Mouse (Mus musculus) kidney, adult 2 months (tissue): Measurements from ENCODE around the gene Ciao2a. TPM values are rescaled to one million over a fixed set of nuclear protein-coding genes. Genes with fewer than 3 reads are reported as not detected.

ENCODE experiments used
- DNase-seq: peaks from one replicate; pipeline ENCODE4 v3.0.0; 2021
- H3K27ac ChIP-seq: fragments of 200-500 bp; 2 replicates; pipeline ENCODE4 v1.5.1; 2012; ENCODE audit warnings: low read depth, low read length, control low read depth, inconsistent platforms; ENCODE audit not compliant: insufficient read depth
- H3K27me3 ChIP-seq: fragments of 200-500 bp; replicated peaks from 2 replicates; pipeline ENCODE4 v1.6.1; 2012; ENCODE audit warnings: mild to moderate bottlenecking, moderate library complexity, low read length, inconsistent platforms; ENCODE audit not compliant: control insufficient read depth, insufficient read depth
- H3K36me3 ChIP-seq: fragments of 200-500 bp; 2 replicates; pipeline ENCODE4 v1.6.1; 2012; ENCODE audit warnings: mild to moderate bottlenecking, moderate library complexity, low read length, inconsistent platforms; ENCODE audit not compliant: control insufficient read depth, insufficient read depth
- H3K4me1 ChIP-seq: fragments of 200-500 bp; 2 replicates; pipeline ENCODE4 v1.6.1; 2011; ENCODE audit warnings: low read length; ENCODE audit not compliant: control insufficient read depth, insufficient read depth
- H3K4me3 ChIP-seq: fragments of 200-500 bp; 2 replicates; pipeline ENCODE4 v1.5.1; 2011; ENCODE audit warnings: mild to moderate bottlenecking, low read depth, low read length, control low read depth; ENCODE audit not compliant: insufficient read depth
- CTCF ChIP-seq: fragments of 200-500 bp; conservative IDR thresholded peaks from 2 replicates; pipeline ENCODE4 v1.5.1; 2011; ENCODE audit warnings: low read depth, mild to moderate bottlenecking, control low read depth, low read length, moderate library complexity, mixed read lengths; ENCODE audit not compliant: insufficient read depth, insufficient read length
- POLR2A ChIP-seq: fragments of 200-500 bp; IDR thresholded peaks from one replicate; pipeline ENCODE4 v1.6.1; 2011; ENCODE audit warnings: low read depth, low read length, control low read depth
- WGBS: fragments of 180-500 bp; shearing (Covaris S2); methylation state at CpG from one replicate; pipeline ENCODE4 v1.1.7; 2018; 5-methylcytosine and 5-hydroxymethylcytosine counted together
- polyA plus RNA-seq: library from polyadenylated mRNA; depleted of rRNA; stranded (reverse); fragments of >200 nt; gene quantifications from 2 replicates; pipeline ENCODE4 v1.2.3, GENCODE M21; 2012; rRNA removed

The Ciao2a gene
- 23.3 and 39.9 TPM in 2 replicates for polyA plus RNA-seq

DNA sequence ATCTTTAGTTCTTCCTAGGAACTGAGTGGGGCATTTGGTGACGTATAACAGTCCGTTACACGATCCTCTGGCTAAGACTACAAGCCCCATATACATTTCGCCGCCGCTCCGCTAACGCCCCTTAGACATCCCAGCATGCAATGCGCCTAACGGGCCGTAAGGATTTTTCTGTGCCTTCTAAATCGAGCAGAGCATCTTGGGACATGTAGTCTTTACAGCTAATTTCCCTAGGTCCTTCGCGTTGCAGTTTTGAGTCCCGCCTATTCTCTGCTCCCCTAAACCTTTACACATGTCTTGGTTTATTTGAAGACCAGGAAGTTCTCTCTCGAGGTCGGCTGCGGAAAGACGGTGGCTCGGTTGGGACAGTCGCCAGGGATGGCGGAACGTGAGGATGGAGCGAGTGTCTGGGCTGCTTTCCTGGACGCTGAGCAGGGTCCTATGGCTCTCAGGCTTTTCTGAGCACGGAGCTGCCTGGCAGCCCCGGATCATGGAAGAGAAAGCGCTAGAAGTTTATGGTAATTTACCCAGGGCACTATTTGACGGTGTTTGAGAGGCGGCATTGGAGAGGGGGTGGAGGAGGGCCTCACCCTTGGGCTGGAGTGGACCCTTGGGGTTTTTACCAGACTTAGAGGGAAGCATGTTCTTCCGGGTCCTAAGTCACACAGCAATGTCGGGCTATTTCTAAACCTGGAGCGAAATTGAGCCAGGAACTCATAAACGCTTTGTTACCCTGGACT, at the start of gene Ciao2a, which contains the start of gene Snx1:
Ciao2a (plus strand) TSS at position 156 of the 737 bp plus-strand sequence.
Snx1 (minus strand) TSS at position 132 of the 737 bp plus-strand sequence.
- under 1% methylated on average over 34 of the region's 34 CpGs for WGBS
- H3K27me3 ChIP-seq, result no peaks in the 10 kb centered on the region; the same call in 1 of the 2 replicates
- no peaks in the 10 kb centered on the region for H3K36me3 ChIP-seq
- no peak for TF ChIP-seq CTCF
- TF ChIP-seq POLR2A, result peak; percentile 14
- H3K4me3 ChIP-seq, result peak within 1 kb of the TSS; percentile 79
- peaks cover 12% of the 10 kb centered on the region; the same call in 1 of the 2 replicates for H3K4me1 ChIP-seq
- peak within 1 kb of the TSS; percentile 70 for H3K27ac ChIP-seq
- peak; percentile 98 for DNase-seq

DNA sequence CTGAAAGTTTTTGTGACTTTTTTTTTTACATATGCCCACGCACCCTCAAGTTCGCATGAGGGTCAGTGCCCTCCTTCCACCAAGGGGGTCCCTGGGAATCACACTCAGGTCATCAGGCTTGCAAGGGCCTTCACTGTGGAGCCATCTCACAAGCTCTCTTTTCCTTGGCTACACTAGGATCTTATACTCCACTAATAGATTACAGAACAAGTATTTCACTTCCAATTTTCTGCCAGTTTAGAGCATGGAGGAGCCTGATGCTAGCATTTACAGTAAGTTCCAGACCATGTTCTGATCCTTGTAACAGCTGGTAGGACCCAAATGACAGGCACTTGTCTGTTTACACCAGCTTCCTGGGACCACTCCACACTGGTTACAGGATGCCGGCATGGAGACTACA, 48.3 kb upstream of the Ciao2a start:
- WGBS, result 69% methylated on average over 3 of the region's 3 CpGs
- DNase-seq, result no peak
- no peaks in the 10 kb centered on the region for H3K27me3 ChIP-seq
- no peak overlapping the region for H3K4me3 ChIP-seq
- no peaks in the 10 kb centered on the region for H3K4me1 ChIP-seq
- H3K27ac ChIP-seq, result no peak overlapping the region
- H3K36me3 ChIP-seq, result no peaks in the 10 kb centered on the region
- no peak for TF ChIP-seq POLR2A
- TF ChIP-seq CTCF, result no peak

DNA sequence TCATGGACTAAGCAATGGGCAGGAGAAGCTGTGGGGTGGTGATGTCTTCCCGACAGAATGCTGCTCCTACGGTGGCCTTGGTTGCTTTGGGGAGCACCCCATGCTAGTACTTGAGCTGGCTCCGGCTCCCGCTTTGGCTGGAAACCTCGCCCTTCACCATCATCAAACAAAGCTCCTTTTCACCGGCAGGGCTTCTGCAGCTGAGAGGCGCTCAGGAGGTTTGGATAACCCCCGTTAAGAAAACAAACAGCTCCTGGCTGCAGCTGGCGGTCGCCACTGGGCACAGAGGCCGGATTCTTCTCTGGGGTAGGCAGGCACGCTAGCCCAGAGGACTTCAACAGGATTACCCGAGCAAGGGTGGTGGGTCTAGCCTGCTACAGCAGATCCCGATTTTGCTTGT, 47.9 kb upstream of the Ciao2a start:
- no peak for DNase-seq
- 25% methylated on average over 14 of the region's 14 CpGs for WGBS

DNA sequence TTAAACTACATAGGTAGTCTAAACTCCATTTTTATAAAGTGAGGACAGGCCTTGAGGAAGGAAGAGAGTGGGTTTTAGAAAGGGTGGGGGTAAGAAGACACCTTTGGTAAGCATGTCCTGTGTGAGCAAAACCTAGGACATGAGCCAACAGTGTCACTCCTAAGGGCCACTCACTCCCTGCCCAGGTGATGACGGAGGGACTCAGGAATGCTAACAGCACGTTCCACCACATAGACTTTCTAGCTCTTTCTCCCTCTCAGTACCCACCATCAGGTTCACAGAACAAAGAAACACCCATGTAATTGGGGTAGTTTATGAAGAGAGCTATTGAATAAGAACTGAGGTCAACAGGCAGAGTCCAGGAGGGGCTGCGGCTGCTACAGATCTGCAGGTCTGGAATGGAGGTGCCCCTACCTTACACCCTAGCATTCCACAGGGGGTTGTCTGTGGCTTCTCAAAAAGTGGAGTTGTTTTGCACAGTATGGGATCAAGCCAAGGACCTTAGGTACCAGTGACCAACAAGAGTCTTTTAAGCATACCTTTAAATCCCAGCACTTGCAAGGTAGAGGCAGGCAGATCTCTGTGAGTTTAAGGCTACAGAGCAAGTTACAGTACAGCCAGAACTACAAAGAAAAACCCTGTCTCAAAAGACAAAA, 45.5 kb upstream of the Ciao2a start:
- no peaks in the 10 kb centered on the region for H3K4me1 ChIP-seq
- TF ChIP-seq POLR2A (no peak), CTCF (no peak)
- H3K36me3 ChIP-seq, result no peaks in the 10 kb centered on the region
- whole genome bisulfite sequencing, result 81% methylated on average over 3 of the region's 3 CpGs
- H3K27me3 ChIP-seq, result no peaks in the 10 kb centered on the region
- no peak overlapping the region for H3K27ac ChIP-seq
- no peak for DNase-seq
- no peak overlapping the region for H3K4me3 ChIP-seq

More for the DNA sequence above, 47.9 kb upstream of the Ciao2a start:
- H3K4me3 ChIP-seq, result no peak overlapping the region
- H3K27me3 ChIP-seq, result no peaks in the 10 kb centered on the region
- H3K36me3 ChIP-seq, result no peaks in the 10 kb centered on the region
- no peak overlapping the region for H3K27ac ChIP-seq
- no peaks in the 10 kb centered on the region for H3K4me1 ChIP-seq
- TF ChIP-seq CTCF (no peak), POLR2A (no peak)

DNA sequence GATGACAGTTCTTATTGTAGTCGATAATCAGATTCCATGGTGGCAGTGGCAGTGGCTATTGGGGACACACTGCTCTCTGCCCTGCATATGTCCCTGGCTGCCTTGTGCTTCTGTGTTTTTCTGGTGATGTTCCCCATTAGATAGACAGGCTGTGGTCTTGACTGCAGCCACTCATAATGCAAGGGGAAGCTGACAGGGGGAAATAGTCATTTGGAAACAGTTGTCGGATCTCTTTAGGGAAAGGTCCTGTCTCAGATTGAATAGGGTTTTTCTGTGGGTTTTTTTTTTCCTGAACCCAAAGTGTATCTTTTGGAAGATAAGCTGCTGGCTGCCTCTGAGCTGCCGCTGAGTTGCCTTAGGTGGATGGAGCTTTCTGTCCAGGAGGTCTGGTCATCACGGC, 44.4 kb upstream of the Ciao2a start:
- DNase-seq, result peak; percentile 21
- TF ChIP-seq CTCF (no peak), POLR2A (no peak)

DNA sequence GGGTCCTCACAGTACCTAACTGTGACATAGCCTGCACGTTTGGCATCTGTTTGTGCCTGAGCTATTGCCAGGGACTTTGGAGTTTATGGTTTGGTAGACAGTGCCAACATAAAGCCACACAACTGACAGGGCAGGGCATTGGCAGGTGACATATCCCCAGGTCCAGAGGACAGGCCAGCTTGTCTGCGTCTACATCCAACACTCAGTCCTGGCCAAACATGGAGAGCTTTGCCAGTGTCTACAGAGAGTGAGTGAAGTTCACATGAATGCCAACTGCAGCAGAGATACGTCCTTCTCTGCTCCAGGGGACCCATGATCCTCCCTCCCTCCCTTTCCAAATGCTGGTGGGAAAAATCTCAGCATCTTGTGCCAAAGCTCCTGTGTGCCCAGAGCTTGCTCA, 42.2 kb upstream of the Ciao2a start:
- TF ChIP-seq POLR2A (no peak), CTCF (no peak)

More for the DNA sequence above, 44.4 kb upstream of the Ciao2a start:
- H3K27me3 ChIP-seq, result no peaks in the 10 kb centered on the region
- no peak overlapping the region for H3K27ac ChIP-seq
- WGBS, result 79% methylated on average over 4 of the region's 4 CpGs
- H3K36me3 ChIP-seq, result no peaks in the 10 kb centered on the region
- no peak overlapping the region for H3K4me3 ChIP-seq
- H3K4me1 ChIP-seq, result no peaks in the 10 kb centered on the region

DNA sequence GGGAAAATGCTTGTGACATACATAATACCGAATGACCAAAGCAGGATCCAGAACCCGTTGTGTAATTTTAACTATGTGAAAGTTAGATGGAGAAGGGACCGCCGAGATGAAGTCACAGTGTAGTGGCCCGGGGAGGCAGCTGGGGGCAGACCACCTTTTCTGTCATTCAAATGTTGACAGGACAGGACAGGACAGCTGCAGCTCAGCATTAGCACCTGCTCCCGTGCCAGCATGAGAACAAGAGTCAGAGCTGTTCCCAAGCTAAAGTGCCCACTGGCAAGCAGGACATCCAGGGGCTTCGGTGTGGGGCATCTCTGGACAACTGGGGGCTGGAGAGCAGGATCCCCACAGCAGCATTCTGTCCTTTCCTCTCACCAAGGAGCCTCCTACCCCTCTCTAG, 39.3 kb upstream of the Ciao2a start:
- WGBS, result 95% methylated on average over 7 of the region's 7 CpGs
- H3K36me3 ChIP-seq, result no peaks in the 10 kb centered on the region; the same call in none of the 2 replicates
- H3K4me1 ChIP-seq, result no peaks in the 10 kb centered on the region
- no peak for TF ChIP-seq POLR2A
- no peak for TF ChIP-seq CTCF
- no peak for DNase-seq
- no peak overlapping the region for H3K27ac ChIP-seq
- no peaks in the 10 kb centered on the region for H3K27me3 ChIP-seq
- no peak overlapping the region for H3K4me3 ChIP-seq

More for the DNA sequence above, 42.2 kb upstream of the Ciao2a start:
- no peak for DNase-seq
- Histone ChIP-seq H3K4me3 (no peak overlapping the region), H3K4me1 (no peaks in the 10 kb centered on the region), H3K27ac (no peak overlapping the region), H3K36me3 (no peaks in the 10 kb centered on the region; the same call in 1 of the 2 replicates), H3K27me3 (no peaks in the 10 kb centered on the region)
- 83% methylated on average over 3 of the region's 3 CpGs for WGBS

DNA sequence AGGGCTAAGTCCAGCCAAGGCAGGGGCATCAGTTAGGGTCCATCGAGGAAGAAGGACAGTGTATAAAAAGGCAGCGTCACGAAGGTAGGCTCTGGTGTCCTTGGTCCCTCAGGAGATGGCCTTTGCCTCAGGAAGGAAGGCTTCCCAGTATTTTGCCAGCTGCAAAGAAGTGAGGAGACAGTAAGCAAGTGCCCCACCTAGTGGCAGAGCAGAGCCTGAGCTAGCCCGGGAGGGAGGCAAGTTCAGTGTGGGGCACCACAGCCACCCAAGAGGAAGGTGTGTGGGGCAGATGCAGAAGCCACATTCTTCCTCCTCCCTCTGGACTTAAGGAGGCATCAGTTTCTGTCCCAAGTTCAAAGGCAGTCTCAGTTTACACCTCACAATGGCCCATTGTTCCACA, 38.0 kb upstream of the Ciao2a start:
- H3K4me1 ChIP-seq, result no peaks in the 10 kb centered on the region
- 26% methylated on average over 4 of the region's 4 CpGs for WGBS
- no peak overlapping the region for H3K4me3 ChIP-seq
- peak; percentile 68 for DNase-seq
- no peak overlapping the region for H3K27ac ChIP-seq
- no peaks in the 10 kb centered on the region for H3K27me3 ChIP-seq
- H3K36me3 ChIP-seq, result no peaks in the 10 kb centered on the region; the same call in none of the 2 replicates
- peak; percentile 87 for TF ChIP-seq CTCF
- TF ChIP-seq POLR2A, result no peak
